17 mouse cellular contexts compared by ENCODE assay signal in genomic region chr2:125234049-125234448, GRCm38 (mm10).
"Had no signal": no experiment of that assay in that cellular context is flagged by ENCODE, and none has a peak within 500 bp of the region (broad histone marks: within the 10 kb centered on the region; RNA-seq: fewer than 3 reads in every experiment).

No protein-coding gene starts in this region.

- ATAC-seq: lung, postnatal 0 days; midbrain, embryonic 13.5 days; midbrain, embryonic 15.5 days had no signal

- H3K36me3 ChIP-seq: lung, embryonic 15.5 days; midbrain, embryonic 13.5 days; midbrain, embryonic 15.5 days; neural tube, embryonic 12.5 days; stomach, embryonic 15.5 days had no signal

- H3K4me3 ChIP-seq: lung, embryonic 15.5 days; megakaryocyte, embryonic 14.5 days; midbrain, embryonic 13.5 days; midbrain, embryonic 15.5 days; neural tube, embryonic 12.5 days; stomach, embryonic 15.5 days had no signal

- H3K4me2 ChIP-seq: lung, embryonic 15.5 days; midbrain, embryonic 11.5 days; midbrain, embryonic 13.5 days; midbrain, embryonic 15.5 days; neural tube, embryonic 12.5 days; stomach, embryonic 15.5 days had no signal

- H3K9me3 ChIP-seq: lung, embryonic 15.5 days; megakaryocyte, embryonic 14.5 days; midbrain, embryonic 13.5 days; midbrain, embryonic 15.5 days; neural tube, embryonic 12.5 days; stomach, embryonic 15.5 days had no signal

- H3K4me1 ChIP-seq: lung, embryonic 15.5 days; midbrain, embryonic 13.5 days; midbrain, embryonic 15.5 days; neural tube, embryonic 12.5 days; stomach, embryonic 15.5 days had no signal

- H3K9ac ChIP-seq: lung, embryonic 15.5 days; midbrain, embryonic 13.5 days; midbrain, embryonic 15.5 days; neural tube, embryonic 12.5 days; stomach, embryonic 15.5 days had no signal

- DNase-seq: lung, adult 2 months; lung, postnatal 14 days; lung, postnatal 36 days; right cerebral cortex, postnatal 14 days; thymus, adult 2 months; thymus, postnatal 25 days; thymus, postnatal 4 days had no signal

- H3K27ac ChIP-seq: lung, embryonic 15.5 days; macrophage; midbrain, embryonic 13.5 days; midbrain, embryonic 15.5 days; neural tube, embryonic 12.5 days; stomach, embryonic 15.5 days; stomach, postnatal 0 days had no signal

- H3K27me3 ChIP-seq: lung, embryonic 15.5 days; midbrain, embryonic 13.5 days; midbrain, embryonic 15.5 days; neural tube, embryonic 12.5 days; stomach, embryonic 15.5 days had no signal
